Mouse (Mus musculus) cerebellum, adult 2 months (tissue): Measurements from ENCODE around the gene Kcna3. TPM values are rescaled to one million over a fixed set of nuclear protein-coding genes. Genes with fewer than 3 reads are reported as not detected.

Source experiments
- DNase-seq, 2 experiments: peaks; one replicate each; pipeline ENCODE4 v3.0.0; 2021
- H3K27ac ChIP-seq: fragments of 200-500 bp; 2 replicates; pipeline ENCODE4 v1.5.1; 2012; ENCODE audit warnings: low read length, control low read depth, inconsistent platforms; ENCODE audit not compliant: insufficient read depth
- H3K27me3 ChIP-seq: fragments of 200-500 bp; 2 replicates; pipeline ENCODE4 v1.6.1; 2012; ENCODE audit warnings: inconsistent platforms, mild to moderate bottlenecking, low read length, moderate library complexity; ENCODE audit not compliant: control insufficient read depth, insufficient read depth
- H3K4me1 ChIP-seq: fragments of 200-500 bp; 2 replicates; pipeline ENCODE4 v1.6.1; 2011; ENCODE audit warnings: low read length; ENCODE audit not compliant: control insufficient read depth, insufficient read depth
- H3K4me3 ChIP-seq: fragments of 200-500 bp; replicated peaks from 2 replicates; pipeline ENCODE3; 2011; ENCODE audit warnings: mild to moderate bottlenecking, low read depth, low read length, control low read depth; ENCODE audit not compliant: insufficient read depth
- CTCF ChIP-seq: fragments of 200-500 bp; IDR thresholded peaks from 2 replicates; pipeline ENCODE4 v1.5.1; 2011; ENCODE audit warnings: low read depth, mild to moderate bottlenecking, control low read depth, low read length, moderate library complexity, borderline replicate concordance; ENCODE audit not compliant: insufficient read depth
- POLR2A ChIP-seq: fragments of 200-500 bp; IDR thresholded peaks from 2 replicates; pipeline ENCODE4 v1.6.1; 2011; ENCODE audit warnings: low read length, control low read depth, borderline replicate concordance; ENCODE audit not compliant: insufficient read depth
- WGBS: fragments of 180-500 bp; shearing (Covaris S2); methylation state at CpG from one replicate; pipeline ENCODE4 v1.1.7; 2018; 5-methylcytosine and 5-hydroxymethylcytosine counted together
- polyA plus RNA-seq: library from polyadenylated mRNA; depleted of rRNA; stranded (reverse); fragments of >200 nt; gene quantifications from 2 replicates; pipeline ENCODE4 v1.2.3, GENCODE M21; 2012

Kcna3 gene
- polyA plus RNA-seq, 1 experiment: 3.3 TPM

- Histone ChIP-seq H3K4me1 (no peaks in the 10 kb centered on the region), H3K4me3 (no peak overlapping the region), H3K27me3 (no peaks in the 10 kb centered on the region), H3K27ac (no peak overlapping the region)
- WGBS: 74% methylated on average over 4 of the region's 4 CpGs
- DNase-seq: no peak
- TF ChIP-seq POLR2A (no peak), CTCF (no peak)
These were observed 26.5 kb upstream of the Kcna3 start for GRCm38 (mm10) chr3:107009329-107010076.

- 38% methylated on average over 2 of the region's 2 CpGs for WGBS
- Histone ChIP-seq H3K27me3 (no peaks in the 10 kb centered on the region), H3K4me3 (no peak overlapping the region), H3K4me1 (no peaks in the 10 kb centered on the region), H3K27ac (no peak overlapping the region)
- no peak for DNase-seq
- TF ChIP-seq CTCF (no peak), POLR2A (no peak)
These were observed 17.7 kb upstream of the Kcna3 start for GRCm38 (mm10) chr3:107018286-107018685.

- 85% methylated on average over 4 of the region's 4 CpGs for WGBS
- no peak overlapping the region for H3K4me3 ChIP-seq
- H3K27ac ChIP-seq: no peak overlapping the region
- H3K4me1 ChIP-seq: no peaks in the 10 kb centered on the region
- no peak for DNase-seq
- no peaks in the 10 kb centered on the region for H3K27me3 ChIP-seq
- TF ChIP-seq CTCF (no peak), POLR2A (no peak)
These were observed 4.4 kb upstream of the Kcna3 start for GRCm38 (mm10) chr3:107031547-107031946.

GRCm38 (mm10) chr3:107034776-107035175 is 1.2 kb upstream of the Kcna3 start:
- no peak for TF ChIP-seq POLR2A
- TF ChIP-seq CTCF: no peak
- 81% methylated on average over 2 of the region's 2 CpGs for WGBS
- no peak overlapping the region for H3K27ac ChIP-seq
- H3K27me3 ChIP-seq: 0 out of 2 replicates have a peak, but pooled peaks cover 1% of the 10 kb centered on the region
- no peak overlapping the region for H3K4me3 ChIP-seq
- no peak for DNase-seq
- H3K4me1 ChIP-seq: no peaks in the 10 kb centered on the region

- WGBS: under 1% methylated on average over 55 of the region's 55 CpGs
- H3K4me1 ChIP-seq: no peaks in the 10 kb centered on the region
These were observed 580 bp downstream of the Kcna3 start for GRCm38 (mm10) chr3:107036458-107037039.

GRCm38 (mm10) chr3:107037105-107037504 is 1.1 kb downstream of the Kcna3 start:
- no peak overlapping the region for H3K27ac ChIP-seq

More at GRCm38 (mm10) chr3:107036458-107037039, 580 bp downstream of the Kcna3 start:
- no peak overlapping the region for H3K27ac ChIP-seq
- TF ChIP-seq CTCF (no peak), POLR2A (no peak)
- peak in 1 of 2 experiments; percentile 33 for DNase-seq
- 0 out of 2 replicates have a peak, but pooled peaks cover 1% of the 10 kb centered on the region for H3K27me3 ChIP-seq
- peak overlapping the region; percentile 59 for H3K4me3 ChIP-seq

GRCm38 (mm10) chr3:107037536-107038155 is 1.7 kb downstream of the Kcna3 start:
- Histone ChIP-seq H3K27me3 (0 out of 2 replicates have a peak, but pooled peaks cover 1% of the 10 kb centered on the region), H3K4me3 (peak overlapping the region; percentile 59), H3K4me1 (no peaks in the 10 kb centered on the region), H3K27ac (no peak overlapping the region)
- WGBS: 36% methylated on average over 16 of the region's 16 CpGs
- TF ChIP-seq POLR2A (no peak), CTCF (no peak)
- peak in 1 of 2 experiments; percentile 15 for DNase-seq

More at GRCm38 (mm10) chr3:107037105-107037504, 1.1 kb downstream of the Kcna3 start:
- 14% methylated on average over 12 of the region's 12 CpGs for WGBS
- peak in 1 of 2 experiments; percentile 35 for DNase-seq
- H3K4me1 ChIP-seq: no peaks in the 10 kb centered on the region
- H3K27me3 ChIP-seq: 0 out of 2 replicates have a peak, but pooled peaks cover 1% of the 10 kb centered on the region
- TF ChIP-seq POLR2A: no peak
- TF ChIP-seq CTCF: no peak
- peak overlapping the region; percentile 59 for H3K4me3 ChIP-seq
